Mouse (Mus musculus): ENCODE results near the gene Ddi2. TPM values are rescaled to one million over a fixed set of nuclear protein-coding genes. Genes with fewer than 3 reads are reported as not detected.

Gene Ddi2
- polyA plus RNA-seq, 1 experiment from 2014 or later = 11.9 TPM

GRCm38 (mm10) chr4:141664011-141664745 is 59.0 kb downstream of the Ddi2 start:
- WGBS = 1% methylated on average over 37 of the region's 60 CpGs

GRCm38 (mm10) chr4:141663122-141663931 is 59.9 kb downstream of the Ddi2 start:
- ATAC-seq (ENCODE audit: low FRiP score) = peak; percentile 37; the same call in 1 of the 2 replicates
- Histone ChIP-seq H3K4me2 (peak overlapping the region; percentile 92), H3K27me3 (replicated peaks) (no peaks in the 10 kb centered on the region), H3K27ac (replicated peaks) (peak overlapping the region; percentile 85), H3K4me3 (replicated peaks) (peak overlapping the region; percentile 79), H3K9ac (replicated peaks) (peak overlapping the region; percentile 93), H3K36me3 (peaks cover 9% of the 10 kb centered on the region; the same call in 1 of the 2 replicates), H3K9me3 (replicated peaks) (no peaks in the 10 kb centered on the region), H3K4me1 (peaks cover 28% of the 10 kb centered on the region)
- 3% methylated on average over 45 of the region's 47 CpGs for WGBS

More at GRCm38 (mm10) chr4:141664011-141664745, 59.0 kb downstream of the Ddi2 start:
- ATAC-seq (ENCODE audit: low FRiP score) = peak; percentile 88
- H3K4me1 ChIP-seq = peaks cover 28% of the 10 kb centered on the region
- H3K27ac ChIP-seq (replicated peaks) = peak overlapping the region; percentile 85
- peak overlapping the region; percentile 79 for H3K4me3 ChIP-seq (replicated peaks)
- H3K36me3 ChIP-seq = peaks cover 9% of the 10 kb centered on the region; the same call in 1 of the 2 replicates
- H3K27me3 ChIP-seq (replicated peaks) = no peaks in the 10 kb centered on the region
- H3K9ac ChIP-seq (replicated peaks) = peak overlapping the region; percentile 93
- no peaks in the 10 kb centered on the region for H3K9me3 ChIP-seq (replicated peaks)
- H3K4me2 ChIP-seq = peak overlapping the region; percentile 92

GRCm38 (mm10) chr4:141660884-141661283 is 62.3 kb downstream of the Ddi2 start:
- Histone ChIP-seq H3K27me3 (replicated peaks) (no peaks in the 10 kb centered on the region), H3K27ac (replicated peaks) (no peak overlapping the region), H3K9me3 (replicated peaks) (no peaks in the 10 kb centered on the region), H3K9ac (replicated peaks) (no peak overlapping the region), H3K4me3 (replicated peaks) (no peak overlapping the region), H3K4me1 (peaks cover 28% of the 10 kb centered on the region), H3K4me2 (no peak overlapping the region), H3K36me3 (peaks cover 14% of the 10 kb centered on the region; the same call in 1 of the 2 replicates)
- WGBS = 83% methylated on average over 11 of the region's 11 CpGs
- ATAC-seq (ENCODE audit: low FRiP score) = no peak

GRCm38 (mm10) chr4:141659739-141660138 is 63.5 kb downstream of the Ddi2 start:
- 74% methylated on average over 4 of the region's 4 CpGs for WGBS

GRCm38 (mm10) chr4:141658846-141659484 is 64.3 kb downstream of the Ddi2 start:
- no peak overlapping the region for H3K27ac ChIP-seq (replicated peaks)
- H3K9me3 ChIP-seq (replicated peaks) = no peaks in the 10 kb centered on the region
- peaks cover 22% of the 10 kb centered on the region for H3K4me1 ChIP-seq
- H3K27me3 ChIP-seq (replicated peaks) = no peaks in the 10 kb centered on the region
- peaks cover 14% of the 10 kb centered on the region; the same call in 1 of the 2 replicates for H3K36me3 ChIP-seq
- WGBS = 92% methylated on average over 6 of the region's 6 CpGs
- no peak overlapping the region for H3K9ac ChIP-seq (replicated peaks)
- no peak overlapping the region for H3K4me2 ChIP-seq
- H3K4me3 ChIP-seq (replicated peaks) = no peak overlapping the region
- no peak for ATAC-seq (ENCODE audit: low FRiP score)

More at GRCm38 (mm10) chr4:141659739-141660138, 63.5 kb downstream of the Ddi2 start:
- no peak for ATAC-seq (ENCODE audit: low FRiP score)
- H3K4me1 ChIP-seq = peaks cover 23% of the 10 kb centered on the region
- no peak overlapping the region for H3K4me3 ChIP-seq (replicated peaks)
- H3K9me3 ChIP-seq (replicated peaks) = no peaks in the 10 kb centered on the region
- H3K9ac ChIP-seq (replicated peaks) = no peak overlapping the region
- H3K36me3 ChIP-seq = peaks cover 14% of the 10 kb centered on the region; the same call in 1 of the 2 replicates
- no peak overlapping the region for H3K4me2 ChIP-seq
- H3K27ac ChIP-seq (replicated peaks) = no peak overlapping the region
- no peaks in the 10 kb centered on the region for H3K27me3 ChIP-seq (replicated peaks)

- Histone ChIP-seq H3K4me3 (replicated peaks) (no peak overlapping the region), H3K27ac (replicated peaks) (no peak overlapping the region), H3K9ac (replicated peaks) (no peak overlapping the region), H3K4me2 (no peak overlapping the region), H3K4me1 (peaks cover 8% of the 10 kb centered on the region), H3K27me3 (replicated peaks) (no peaks in the 10 kb centered on the region), H3K9me3 (replicated peaks) (no peaks in the 10 kb centered on the region), H3K36me3 (peaks cover 21% of the 10 kb centered on the region)
- ATAC-seq (ENCODE audit: low FRiP score) = no peak
- 78% methylated on average over 8 of the region's 8 CpGs for WGBS
Measured at GRCm38 (mm10) chr4:141656932-141657331, 66.3 kb downstream of the Ddi2 start.

GRCm38 (mm10) chr4:141655908-141656608 is 67.2 kb downstream of the Ddi2 start:
- Histone ChIP-seq H3K36me3 (peaks cover 23% of the 10 kb centered on the region), H3K4me2 (no peak overlapping the region), H3K9me3 (replicated peaks) (no peaks in the 10 kb centered on the region), H3K9ac (replicated peaks) (no peak overlapping the region), H3K27me3 (replicated peaks) (no peaks in the 10 kb centered on the region), H3K27ac (replicated peaks) (no peak overlapping the region), H3K4me3 (replicated peaks) (no peak overlapping the region), H3K4me1 (peaks cover 5% of the 10 kb centered on the region)
- ATAC-seq (ENCODE audit: low FRiP score) = no peak
- 87% methylated on average over 12 of the region's 12 CpGs for WGBS

GRCm38 (mm10) chr4:141654509-141654908 is 68.7 kb downstream of the Ddi2 start:
- H3K4me2 ChIP-seq = no peak overlapping the region
- H3K36me3 ChIP-seq = peaks cover 16% of the 10 kb centered on the region
- no peaks in the 10 kb centered on the region for H3K9me3 ChIP-seq (replicated peaks)
- H3K27ac ChIP-seq (replicated peaks) = peak overlapping the region; percentile 49; the same call in 1 of the 2 replicates
- H3K4me1 ChIP-seq = peaks cover 8% of the 10 kb centered on the region
- H3K27me3 ChIP-seq (replicated peaks) = no peaks in the 10 kb centered on the region
- H3K4me3 ChIP-seq (replicated peaks) = no peak overlapping the region
- WGBS = 88% methylated on average over 6 of the region's 6 CpGs
- ATAC-seq (ENCODE audit: low FRiP score) = no peak
- H3K9ac ChIP-seq (replicated peaks) = no peak overlapping the region

- 90% methylated on average over 13 of the region's 13 CpGs for WGBS
- peaks cover 16% of the 10 kb centered on the region for H3K36me3 ChIP-seq
- peaks cover 14% of the 10 kb centered on the region for H3K4me1 ChIP-seq
- H3K4me3 ChIP-seq (replicated peaks) = no peak overlapping the region
- H3K27ac ChIP-seq (replicated peaks) = peak overlapping the region; percentile 49
- no peak overlapping the region for H3K4me2 ChIP-seq
- ATAC-seq (ENCODE audit: low FRiP score) = no peak
- no peaks in the 10 kb centered on the region for H3K27me3 ChIP-seq (replicated peaks)
- H3K9me3 ChIP-seq (replicated peaks) = no peaks in the 10 kb centered on the region
- no peak overlapping the region for H3K9ac ChIP-seq (replicated peaks)
Measured at GRCm38 (mm10) chr4:141653813-141654212, 69.4 kb downstream of the Ddi2 start.

- ATAC-seq (ENCODE audit: low FRiP score) = no peak
- peaks cover 22% of the 10 kb centered on the region for H3K4me1 ChIP-seq
- no peak overlapping the region for H3K9ac ChIP-seq (replicated peaks)
- H3K27ac ChIP-seq (replicated peaks) = no peak overlapping the region
- peaks cover 16% of the 10 kb centered on the region for H3K36me3 ChIP-seq
- no peak overlapping the region for H3K4me2 ChIP-seq
- 91% methylated on average over 8 of the region's 8 CpGs for WGBS
- H3K27me3 ChIP-seq (replicated peaks) = no peaks in the 10 kb centered on the region
- no peaks in the 10 kb centered on the region for H3K9me3 ChIP-seq (replicated peaks)
- no peak overlapping the region for H3K4me3 ChIP-seq (replicated peaks)
Measured at GRCm38 (mm10) chr4:141653044-141653443, 70.2 kb downstream of the Ddi2 start.

- H3K9me3 ChIP-seq (replicated peaks) = no peaks in the 10 kb centered on the region
Measured at GRCm38 (mm10) chr4:141651944-141652343, 71.3 kb downstream of the Ddi2 start.

More at GRCm38 (mm10) chr4:141651944-141652343, 71.3 kb downstream of the Ddi2 start:
- 87% methylated on average over 10 of the region's 10 CpGs for WGBS
- Histone ChIP-seq H3K27ac (replicated peaks) (no peak overlapping the region), H3K4me3 (replicated peaks) (no peak overlapping the region), H3K9ac (replicated peaks) (no peak overlapping the region), H3K27me3 (replicated peaks) (no peaks in the 10 kb centered on the region), H3K4me1 (peaks cover 22% of the 10 kb centered on the region), H3K4me2 (no peak overlapping the region), H3K36me3 (peaks cover 14% of the 10 kb centered on the region)
- ATAC-seq (ENCODE audit: low FRiP score) = no peak
